Mouse (Mus musculus): ENCODE measurements around the gene Etv3. TPM values are rescaled to one million over a fixed set of nuclear protein-coding genes. Genes with fewer than 3 reads are reported as not detected.

The Etv3 gene
- total RNA-seq, 1 experiment = 8.8 TPM

DNA sequence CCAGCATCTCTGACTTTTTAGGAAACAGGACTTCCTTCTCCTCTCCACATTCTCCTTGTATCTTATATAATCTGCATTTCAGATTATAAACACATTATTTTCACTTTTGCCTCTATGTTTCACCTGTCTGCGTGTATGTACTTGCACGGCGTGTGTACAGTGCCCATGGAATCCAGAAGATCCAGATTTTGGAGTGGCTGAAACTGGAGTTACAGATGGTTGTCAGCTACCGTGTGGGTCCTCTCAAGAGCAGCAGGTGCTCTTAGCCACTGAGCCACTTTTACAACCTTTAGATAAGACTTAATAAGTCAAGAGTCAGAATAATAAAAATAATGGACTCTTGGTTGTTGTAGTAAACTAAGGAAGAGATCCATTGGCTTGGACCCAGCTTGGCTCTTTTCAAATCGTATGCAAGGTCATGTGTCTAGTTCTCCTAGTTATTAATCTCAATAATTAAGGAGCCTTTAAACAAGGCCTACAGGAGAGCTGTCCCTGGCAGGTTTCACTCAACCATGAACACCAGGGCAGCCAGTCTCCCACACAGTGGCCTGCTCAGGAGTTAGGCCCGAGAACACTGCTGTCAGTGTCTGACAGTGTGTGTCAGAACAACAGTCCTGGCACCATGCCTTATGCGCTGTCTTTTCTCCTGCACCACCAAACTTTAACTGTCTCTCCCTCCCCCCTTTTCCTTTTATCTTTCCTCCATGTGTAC lies 8.6 kb downstream of the Etv3 start:
- in situ Hi-C loops (cut with MboI; ENCODE audit: low sequenced_read_pairs in 2 of 2, unreplicated experiment in 2 of 2) = no loop called here
- DNase-seq (ENCODE audit: low read depth, low spot score) = no peak
- no peak overlapping the region for H3K27ac ChIP-seq (ENCODE audit: insufficient read depth, low read depth, low read length, poor library complexity, severe bottlenecking)
- H3K4me1 ChIP-seq (ENCODE audit: control insufficient read depth in 2 of 2, insufficient read depth in 2 of 2, low read length in 2 of 2, poor library complexity in 1 of 2) = no peaks in the 10 kb centered on the region; a peak in 1 of 4 replicates
- H3K9ac ChIP-seq (ENCODE audit: insufficient read depth, low read depth, low read length, poor library complexity, severe bottlenecking) = no peak overlapping the region
- no peaks in the 10 kb centered on the region for H3K9me3 ChIP-seq (ENCODE audit: control insufficient read depth, insufficient read depth, low read depth, low read length)
- TF ChIP-seq ZNF384 (IDR thresholded peaks at IDR 0.05; ENCODE audit: low read depth, low read length) (no peak), MAFK (IDR thresholded peaks at IDR 0.05; ENCODE audit: insufficient read depth, low read depth, low read length) (no peak), CHD2 (IDR thresholded peaks at IDR 0.05; ENCODE audit: low read depth, low read length) (no peak), ZC3H11A (IDR thresholded peaks at IDR 0.05; ENCODE audit: borderline replicate concordance, low read depth, low read length) (no peak), HCFC1 (IDR thresholded peaks at IDR 0.05; ENCODE audit: borderline replicate concordance, insufficient read depth, low read length) (no peak)
- H3K36me3 ChIP-seq (ENCODE audit: control insufficient read depth, insufficient read depth, low read length, poor library complexity, severe bottlenecking) = peaks cover 43% of the 10 kb centered on the region
- no peak overlapping the region for H3K4me3 ChIP-seq (ENCODE audit: insufficient read depth in 1 of 2, low read depth in 1 of 2, low read length in 2 of 2, poor library complexity in 1 of 2, severe bottlenecking in 1 of 2)

DNA sequence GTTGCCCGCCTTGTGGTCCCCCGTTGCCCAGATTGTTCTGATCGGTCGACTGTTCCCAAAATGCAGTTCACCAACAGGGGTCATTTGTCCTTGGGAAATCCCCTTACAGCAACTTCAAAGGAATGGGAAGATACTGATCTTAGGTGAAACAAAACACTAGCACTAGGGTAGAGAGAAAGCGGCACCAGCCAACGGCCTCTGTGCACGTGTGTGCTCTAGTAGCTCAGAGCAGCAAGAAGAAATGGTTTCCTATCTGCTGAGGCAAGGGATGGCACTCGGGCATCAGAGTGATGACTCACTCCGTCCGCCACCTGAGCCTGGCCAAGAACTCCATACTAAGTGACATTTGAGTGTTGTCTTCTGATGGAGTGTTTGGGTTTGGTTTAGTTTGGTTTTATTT lies 12.8 kb downstream of the Etv3 start:
- peaks cover 29% of the 10 kb centered on the region for H3K36me3 ChIP-seq (ENCODE audit: control insufficient read depth, insufficient read depth, low read length, poor library complexity, severe bottlenecking)
- H3K9me3 ChIP-seq (ENCODE audit: control insufficient read depth, insufficient read depth, low read depth, low read length) = no peaks in the 10 kb centered on the region
- no peak overlapping the region for H3K27ac ChIP-seq (ENCODE audit: insufficient read depth, low read depth, low read length, poor library complexity, severe bottlenecking)
- in situ Hi-C loops (cut with MboI; ENCODE audit: low sequenced_read_pairs in 2 of 2, unreplicated experiment in 2 of 2) = no loop called here
- DNase-seq (ENCODE audit: low read depth, low spot score) = no peak
- H3K9ac ChIP-seq (ENCODE audit: insufficient read depth, low read depth, low read length, poor library complexity, severe bottlenecking) = no peak overlapping the region
- H3K4me3 ChIP-seq (ENCODE audit: insufficient read depth in 1 of 2, low read depth in 1 of 2, low read length in 2 of 2, poor library complexity in 1 of 2, severe bottlenecking in 1 of 2) = no peak overlapping the region
- peaks cover 7 to 18% of the 10 kb centered on the region in 2 experiments; a peak in 3 of 4 replicates for H3K4me1 ChIP-seq (ENCODE audit: control insufficient read depth in 2 of 2, insufficient read depth in 2 of 2, low read length in 2 of 2, poor library complexity in 1 of 2)
- TF ChIP-seq MAFK (IDR thresholded peaks at IDR 0.05; ENCODE audit: insufficient read depth, low read depth, low read length) (no peak), ZC3H11A (IDR thresholded peaks at IDR 0.05; ENCODE audit: borderline replicate concordance, low read depth, low read length) (no peak), CHD2 (IDR thresholded peaks at IDR 0.05; ENCODE audit: low read depth, low read length) (no peak), ZNF384 (IDR thresholded peaks at IDR 0.05; ENCODE audit: low read depth, low read length) (no peak), HCFC1 (IDR thresholded peaks at IDR 0.05; ENCODE audit: borderline replicate concordance, insufficient read depth, low read length) (no peak)

DNA sequence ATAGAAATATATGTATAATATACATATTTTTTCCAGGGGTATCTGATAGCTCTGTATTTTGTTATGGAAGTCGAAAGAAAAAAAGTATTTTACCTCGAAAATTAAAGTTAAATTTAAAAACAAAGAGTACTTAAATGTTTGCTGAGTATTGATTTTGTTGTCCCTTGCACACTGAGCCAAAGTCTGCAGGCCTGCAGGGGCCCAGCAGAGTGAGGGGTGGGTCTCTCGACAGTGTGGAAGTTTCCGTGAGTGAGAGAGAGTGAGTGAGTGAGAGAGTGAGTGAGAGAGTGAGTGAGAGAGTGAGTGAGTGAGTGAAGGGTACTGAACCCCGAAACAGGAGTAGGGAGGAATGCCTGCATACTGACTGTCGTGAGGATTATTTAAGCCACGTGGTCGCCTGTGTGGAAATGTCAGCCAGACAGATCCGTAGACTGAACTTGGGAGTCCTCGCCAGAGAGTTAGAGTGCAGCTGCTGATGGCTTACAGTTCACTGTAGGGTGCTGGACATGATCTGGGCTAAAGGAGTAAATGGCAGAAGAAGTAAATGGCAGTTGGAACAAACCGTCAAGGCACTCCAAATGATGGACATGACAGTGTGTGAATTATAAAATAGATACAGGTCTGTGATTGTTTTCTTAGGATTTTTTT lies 14.9 kb downstream of the Etv3 start:
- no peak overlapping the region for H3K4me3 ChIP-seq (ENCODE audit: insufficient read depth in 1 of 2, low read depth in 1 of 2, low read length in 2 of 2, poor library complexity in 1 of 2, severe bottlenecking in 1 of 2)
- H3K36me3 ChIP-seq (ENCODE audit: control insufficient read depth, insufficient read depth, low read length, poor library complexity, severe bottlenecking) = peaks cover 23% of the 10 kb centered on the region
- in situ Hi-C loops (cut with MboI; ENCODE audit: low sequenced_read_pairs in 2 of 2, unreplicated experiment in 2 of 2) = no loop called here
- no peak for DNase-seq (ENCODE audit: low read depth, low spot score)
- H3K9ac ChIP-seq (ENCODE audit: insufficient read depth, low read depth, low read length, poor library complexity, severe bottlenecking) = no peak overlapping the region
- TF ChIP-seq ZNF384 (IDR thresholded peaks at IDR 0.05; ENCODE audit: low read depth, low read length) (no peak), CHD2 (IDR thresholded peaks at IDR 0.05; ENCODE audit: low read depth, low read length) (no peak), ZC3H11A (IDR thresholded peaks at IDR 0.05; ENCODE audit: borderline replicate concordance, low read depth, low read length) (no peak), MAFK (IDR thresholded peaks at IDR 0.05; ENCODE audit: insufficient read depth, low read depth, low read length) (no peak), HCFC1 (IDR thresholded peaks at IDR 0.05; ENCODE audit: borderline replicate concordance, insufficient read depth, low read length) (no peak)
- H3K27ac ChIP-seq (ENCODE audit: insufficient read depth, low read depth, low read length, poor library complexity, severe bottlenecking) = no peak overlapping the region
- no peaks in the 10 kb centered on the region for H3K9me3 ChIP-seq (ENCODE audit: control insufficient read depth, insufficient read depth, low read depth, low read length)
- peaks cover 7 to 21% of the 10 kb centered on the region in 2 experiments; a peak in 3 of 4 replicates for H3K4me1 ChIP-seq (ENCODE audit: control insufficient read depth in 2 of 2, insufficient read depth in 2 of 2, low read length in 2 of 2, poor library complexity in 1 of 2)

DNA sequence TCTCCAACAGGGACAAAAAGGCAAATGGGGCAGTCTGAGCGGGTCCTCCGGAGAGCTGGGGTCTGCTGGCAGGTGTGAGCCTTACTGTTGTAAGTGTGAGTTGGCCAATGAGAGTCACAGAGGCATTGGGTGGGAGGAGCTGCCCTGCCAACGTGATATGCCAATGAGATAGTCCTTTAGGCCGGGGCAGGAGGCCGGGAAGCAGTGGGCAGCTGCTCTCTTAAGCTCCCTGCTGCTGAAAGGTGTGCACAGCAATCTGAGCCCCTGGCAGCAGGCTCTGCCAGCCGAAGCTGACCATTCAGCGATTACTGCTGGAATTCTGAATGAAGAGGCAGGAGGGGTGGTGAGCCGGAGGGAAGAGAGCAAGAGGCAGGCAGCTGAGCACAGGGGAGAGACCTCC lies 15.5 kb downstream of the Etv3 start:
- H3K9me3 ChIP-seq (ENCODE audit: control insufficient read depth, insufficient read depth, low read depth, low read length) = no peaks in the 10 kb centered on the region
- H3K9ac ChIP-seq (ENCODE audit: insufficient read depth, low read depth, low read length, poor library complexity, severe bottlenecking) = no peak overlapping the region
- peaks cover 7 to 21% of the 10 kb centered on the region in 2 experiments; a peak in 3 of 4 replicates for H3K4me1 ChIP-seq (ENCODE audit: control insufficient read depth in 2 of 2, insufficient read depth in 2 of 2, low read length in 2 of 2, poor library complexity in 1 of 2)
- H3K4me3 ChIP-seq (ENCODE audit: insufficient read depth in 1 of 2, low read depth in 1 of 2, low read length in 2 of 2, poor library complexity in 1 of 2, severe bottlenecking in 1 of 2) = no peak overlapping the region
- TF ChIP-seq CHD2 (IDR thresholded peaks at IDR 0.05; ENCODE audit: low read depth, low read length) (no peak), HCFC1 (IDR thresholded peaks at IDR 0.05; ENCODE audit: borderline replicate concordance, insufficient read depth, low read length) (no peak), MAFK (IDR thresholded peaks at IDR 0.05; ENCODE audit: insufficient read depth, low read depth, low read length) (no peak), ZNF384 (IDR thresholded peaks at IDR 0.05; ENCODE audit: low read depth, low read length) (no peak), ZC3H11A (IDR thresholded peaks at IDR 0.05; ENCODE audit: borderline replicate concordance, low read depth, low read length) (no peak)
- H3K27ac ChIP-seq (ENCODE audit: insufficient read depth, low read depth, low read length, poor library complexity, severe bottlenecking) = no peak overlapping the region
- DNase-seq (ENCODE audit: low read depth, low spot score) = no peak
- in situ Hi-C loops (cut with MboI; ENCODE audit: low sequenced_read_pairs in 2 of 2, unreplicated experiment in 2 of 2) = no loop called here
- peaks cover 18% of the 10 kb centered on the region for H3K36me3 ChIP-seq (ENCODE audit: control insufficient read depth, insufficient read depth, low read length, poor library complexity, severe bottlenecking)
